Mouse (Mus musculus) left cerebral cortex, postnatal 10 days (tissue): ENCODE results near the gene Olfr193. TPM values are rescaled to one million over a fixed set of nuclear protein-coding genes. Genes with fewer than 3 reads are reported as not detected.
"Not testable (repeated sequence)": the region's sequence is repeated elsewhere in the genome, so short reads cannot be mapped to it uniquely, and the experiment has no call there.

Source experiments
- DNase-seq, 2 experiments: peaks; one replicate each; pipeline ENCODE4 v3.0.0; 2021 to 2022; ENCODE audit warnings: low spot score in 2 of 2, mixed read lengths in 1 of 2; ENCODE audit errors: extremely low spot score in 1 of 2
- intact Hi-C: fragments of 180-260 bp; cut with DNase I; formaldehyde crosslinking; loops from one replicate; pipeline ENCODE4 v1.15.1; 2025
- total RNA-seq, 2 experiments: library from RNA; stranded (reverse); gene quantifications; 2 replicates each; pipeline ENCODE4 v1.2.3; 2021

The Olfr193 gene
- total RNA-seq, result not detected

DNA sequence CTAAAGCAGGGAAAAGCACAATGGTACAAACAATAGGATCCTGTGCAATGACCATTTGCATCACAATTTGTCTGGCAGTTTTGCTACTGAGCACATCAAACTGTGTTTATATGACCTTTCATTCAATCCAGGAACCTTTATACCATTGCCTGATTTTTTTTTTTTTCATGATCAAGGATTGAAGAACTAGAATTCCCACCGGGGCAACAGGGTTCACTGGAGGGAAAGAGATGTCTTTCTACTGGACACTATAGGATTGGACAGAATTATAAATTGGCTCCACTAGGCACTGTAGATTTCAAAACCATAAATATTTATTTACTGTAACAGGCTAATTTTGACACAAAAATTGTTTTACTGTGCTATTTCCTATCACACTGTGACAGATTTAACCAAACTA lies at the start of gene Olfr193:
Gene Olfr193, minus strand, starts transcription at position 101 of the 400 bp plus-strand sequence.
- DNase-seq, result no peak
- intact Hi-C loops, result no loop called here

DNA sequence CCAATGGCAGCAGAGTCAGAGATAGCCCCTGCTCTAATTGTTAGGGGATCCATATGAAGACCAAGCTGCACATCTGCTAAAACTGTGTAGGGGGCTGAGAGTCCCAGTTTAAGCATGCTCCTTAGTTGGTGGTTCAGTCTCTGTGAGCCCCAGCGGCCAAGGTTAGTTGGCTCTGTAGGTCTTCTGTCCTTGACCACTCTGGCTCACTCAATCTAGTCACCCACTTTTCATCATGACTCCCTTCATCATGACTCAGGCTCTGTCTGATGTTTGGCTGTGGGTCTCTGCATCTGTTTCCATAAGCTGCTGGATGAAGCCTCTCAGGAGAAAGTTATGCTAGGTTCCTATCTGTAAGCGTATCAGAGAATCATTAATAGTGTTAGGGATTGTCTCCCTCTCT lies 40.3 kb upstream of the Olfr193 start:
- intact Hi-C loops, result no loop called here
- no peak for DNase-seq

DNA sequence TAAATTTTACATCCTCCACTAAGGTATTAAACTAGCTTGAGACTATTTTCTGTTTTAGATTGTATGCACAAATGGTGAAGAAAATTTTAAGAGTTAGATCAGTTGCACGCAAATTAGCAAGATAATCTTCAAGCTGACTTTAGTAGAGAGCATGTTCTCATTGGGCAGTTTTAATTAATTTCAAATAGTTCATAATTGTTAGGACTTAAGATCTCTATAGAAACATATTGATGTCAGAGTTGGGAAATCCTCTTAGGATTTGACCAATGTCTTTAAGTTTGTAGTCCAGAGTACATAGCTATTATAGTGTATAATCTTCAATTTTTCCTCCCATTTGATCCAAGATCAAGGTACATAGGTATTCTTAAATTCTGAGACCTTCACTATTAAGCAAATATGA lies 35.1 kb upstream of the Olfr193 start, which contains the start of gene Olfr195:
Gene Olfr195, plus strand, starts transcription at position 301 of the 400 bp plus-strand sequence.
- no peak for DNase-seq
- intact Hi-C loops, result no loop called here

DNA sequence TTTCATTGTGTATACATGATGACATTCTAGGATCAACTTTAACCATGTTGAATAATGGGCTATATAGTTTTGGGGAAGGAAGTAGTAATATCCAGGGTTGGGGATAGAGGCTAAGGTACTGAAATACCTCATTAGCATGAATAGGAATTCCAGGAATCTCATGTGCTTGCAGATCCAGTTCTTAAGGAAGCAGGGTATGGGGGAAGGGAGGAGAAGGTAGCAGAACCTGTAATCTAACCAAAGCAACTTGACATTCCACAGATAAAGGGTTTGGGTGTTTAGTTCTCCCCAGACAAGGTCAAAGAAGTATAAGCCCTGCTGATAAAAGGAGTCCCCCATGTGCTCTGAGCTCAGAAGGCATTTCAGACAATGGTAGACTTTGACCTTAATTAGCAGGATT lies 29.4 kb upstream of the Olfr193 start:
- intact Hi-C loops, result no loop called here
- no peak for DNase-seq

DNA sequence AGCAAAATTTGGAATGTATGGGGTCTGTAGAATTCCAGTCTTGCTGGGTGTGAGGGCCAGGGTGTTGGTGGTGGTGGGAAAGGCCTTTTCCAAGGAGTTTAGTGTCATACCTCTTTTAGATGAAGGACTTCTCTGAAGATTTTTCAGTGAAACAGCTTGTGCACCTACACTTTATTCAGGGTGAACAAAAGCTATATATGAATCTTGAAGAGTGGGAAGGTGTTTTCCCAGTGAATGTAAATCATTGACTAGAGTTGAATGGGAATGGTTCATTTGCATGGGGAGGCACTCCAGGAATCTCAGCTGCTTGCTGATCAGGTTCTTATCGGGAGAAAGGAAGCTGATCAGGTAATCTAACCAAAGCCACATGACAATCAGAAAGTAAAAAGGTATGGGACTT lies 19.1 kb upstream of the Olfr193 start:
- DNase-seq, result no peak
- intact Hi-C loops, result no loop called here

DNA sequence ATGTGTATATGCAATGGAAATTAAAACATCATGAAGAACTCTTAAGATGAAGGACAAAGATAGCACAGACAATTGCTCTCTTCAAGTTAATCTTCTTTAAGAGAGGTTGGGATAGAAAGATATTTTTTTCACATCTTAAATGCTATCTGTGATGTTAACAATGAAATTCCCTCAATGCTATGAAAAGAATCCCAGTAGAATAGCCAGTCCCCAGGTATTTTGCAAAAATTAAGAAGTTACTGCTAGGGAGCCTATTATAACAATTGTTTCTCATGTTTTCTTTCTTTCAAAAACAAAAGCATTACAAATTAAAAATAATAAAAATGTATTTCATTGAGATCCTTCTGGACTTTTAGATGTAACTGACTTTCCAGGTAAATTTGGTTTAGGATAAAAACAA lies 9.3 kb upstream of the Olfr193 start, which contains the start of gene Olfr194:
Gene Olfr194, minus strand, starts transcription at position 101 of the 400 bp plus-strand sequence.
- no peak for DNase-seq
- intact Hi-C loops, result no loop called here

DNA sequence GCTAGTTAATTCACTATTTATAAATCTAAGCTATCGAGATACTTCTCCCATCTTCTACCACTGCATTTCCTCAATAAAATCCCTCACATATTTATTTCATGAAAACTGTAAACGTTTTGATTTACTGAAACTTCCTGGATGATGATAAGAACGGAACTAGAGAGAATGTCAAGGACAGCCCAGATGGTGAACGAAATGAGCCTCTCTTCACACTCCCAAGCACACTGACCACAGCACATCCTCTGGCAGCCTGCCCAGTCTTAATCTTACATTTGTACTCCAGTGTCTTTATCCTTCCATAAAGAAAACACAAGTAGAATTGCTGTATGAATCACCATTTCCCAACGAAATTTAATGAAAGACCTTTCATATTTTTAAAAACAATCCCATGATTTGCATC lies 3.2 kb downstream of the Olfr193 start:
- intact Hi-C loops, DNase-seq: not testable (repeated sequence)

DNA sequence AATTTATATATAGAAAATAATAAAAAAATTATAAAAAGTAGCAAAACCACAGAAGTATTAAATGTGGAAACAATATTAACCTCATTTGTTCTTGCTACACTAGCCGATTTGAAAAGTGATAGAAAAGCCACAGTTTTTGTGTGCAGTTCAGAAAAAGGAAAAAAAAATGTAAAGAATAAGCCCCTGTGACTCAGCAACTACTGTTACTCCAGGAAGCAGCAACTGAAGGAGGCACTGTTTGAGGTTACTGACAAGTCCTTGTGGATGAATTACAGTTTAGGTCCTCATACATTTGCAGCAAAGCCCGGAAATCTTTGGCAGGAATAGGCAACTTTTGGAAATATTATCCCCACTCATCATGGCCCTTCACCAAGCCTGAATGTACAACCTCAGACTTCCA lies 6.4 kb downstream of the Olfr193 start:
- DNase-seq, result no peak
- intact Hi-C loops, result no loop called here

DNA sequence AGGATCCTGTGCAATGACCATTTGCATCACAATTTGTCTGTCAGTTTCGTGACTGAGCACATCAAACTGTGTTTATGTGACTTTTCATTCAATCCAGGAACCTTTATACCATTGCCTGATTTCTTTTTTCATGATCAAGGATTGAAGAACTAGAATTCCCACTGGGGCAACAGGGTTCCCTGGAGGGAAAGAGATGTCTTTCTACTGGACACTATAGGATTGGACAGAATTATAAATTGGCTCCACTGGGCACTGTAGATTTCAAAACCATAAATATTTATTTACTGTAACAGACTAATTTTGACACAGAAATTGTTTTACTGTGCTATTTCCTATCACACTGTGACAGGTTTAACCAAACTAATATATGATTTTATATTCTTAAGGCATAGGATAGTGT lies 22.0 kb downstream of the Olfr193 start, which contains the start of gene Olfr191:
Gene Olfr191, minus strand, starts transcription at position 101 of the 400 bp plus-strand sequence.
- DNase-seq, intact Hi-C loops: not testable (repeated sequence)

DNA sequence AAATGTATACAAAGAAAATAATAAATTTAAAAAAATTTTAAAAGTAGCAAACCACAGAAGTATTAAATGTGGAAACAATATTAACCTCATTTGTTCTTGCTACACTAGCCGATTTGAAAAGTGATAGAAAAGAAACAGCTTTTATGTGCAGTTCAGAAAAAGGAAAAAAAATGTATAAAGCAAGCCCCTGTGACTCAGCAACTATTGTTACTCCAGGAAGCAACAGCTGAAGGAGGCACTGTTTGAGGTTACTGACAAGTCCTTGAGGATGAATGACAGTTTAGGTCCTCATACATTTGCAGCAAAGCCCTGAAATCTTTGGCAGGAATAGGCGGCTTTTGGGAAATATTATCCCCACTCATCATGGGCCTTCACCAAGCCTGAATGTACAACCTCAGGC lies 30.6 kb downstream of the Olfr193 start:
- DNase-seq, intact Hi-C loops: not testable (repeated sequence)

DNA sequence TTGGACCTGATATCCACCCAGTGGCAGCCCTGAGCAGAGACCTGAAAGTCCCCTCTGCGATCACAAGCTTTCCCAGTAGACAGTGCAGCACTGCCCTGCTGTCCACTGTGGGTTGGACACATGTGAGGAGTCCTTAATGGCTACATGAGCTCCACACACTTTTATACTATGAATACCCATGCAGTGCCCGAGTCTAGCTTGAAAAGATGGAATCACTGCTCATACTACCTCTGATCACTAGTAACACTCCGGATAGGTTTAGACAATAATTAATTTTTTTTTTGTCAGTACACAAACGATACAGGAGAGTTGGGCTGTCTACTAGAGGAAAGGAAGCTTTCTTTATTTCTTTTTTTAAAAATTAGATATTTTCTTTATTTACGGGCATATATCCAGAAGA lies 33.8 kb downstream of the Olfr193 start, which contains the start of gene Olfr190:
Gene Olfr190, minus strand, starts transcription at position 101 of the 400 bp plus-strand sequence.
- intact Hi-C loops, result no loop called here
- no peak for DNase-seq

DNA sequence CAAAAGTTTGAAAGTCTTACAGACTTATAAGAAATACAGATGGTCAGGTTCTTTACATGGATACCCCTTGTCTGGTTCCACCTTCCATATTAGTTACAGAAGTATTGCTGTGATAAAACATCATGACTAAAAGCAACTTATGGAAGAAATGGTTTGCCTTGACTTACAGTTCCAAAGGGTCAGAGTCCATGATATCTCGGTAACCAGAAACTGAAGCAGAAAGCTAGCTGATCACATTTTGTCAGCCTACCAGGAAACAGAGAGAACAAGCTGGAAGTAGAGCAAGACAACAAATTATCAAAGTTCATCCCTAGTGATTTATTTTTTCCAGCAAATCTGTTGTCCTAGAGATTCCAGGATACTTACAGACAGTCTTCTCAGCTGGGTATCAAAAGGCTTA lies 38.2 kb downstream of the Olfr193 start:
- intact Hi-C loops, result no loop called here
- DNase-seq, result no peak

DNA sequence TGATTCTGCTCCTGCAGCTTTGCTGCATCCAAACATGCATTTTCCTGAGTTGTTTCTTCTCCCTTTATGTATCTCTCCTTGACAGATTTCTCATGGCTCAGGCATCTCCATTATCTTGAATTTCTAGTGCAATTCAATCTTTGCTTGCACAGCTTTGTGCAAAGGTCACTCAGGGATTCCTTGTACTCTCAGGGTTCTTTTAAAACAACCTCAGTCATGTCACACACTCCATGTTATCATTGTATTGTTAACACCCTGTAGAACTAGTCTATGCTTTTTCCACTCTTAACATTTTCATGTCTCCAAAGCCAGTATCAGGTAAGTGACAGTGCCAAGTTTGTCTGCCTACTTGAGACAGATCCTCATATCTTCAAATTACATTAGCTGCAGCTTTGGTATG lies 39.9 kb downstream of the Olfr193 start:
- no peak for DNase-seq
- intact Hi-C loops, result no loop called here

DNA sequence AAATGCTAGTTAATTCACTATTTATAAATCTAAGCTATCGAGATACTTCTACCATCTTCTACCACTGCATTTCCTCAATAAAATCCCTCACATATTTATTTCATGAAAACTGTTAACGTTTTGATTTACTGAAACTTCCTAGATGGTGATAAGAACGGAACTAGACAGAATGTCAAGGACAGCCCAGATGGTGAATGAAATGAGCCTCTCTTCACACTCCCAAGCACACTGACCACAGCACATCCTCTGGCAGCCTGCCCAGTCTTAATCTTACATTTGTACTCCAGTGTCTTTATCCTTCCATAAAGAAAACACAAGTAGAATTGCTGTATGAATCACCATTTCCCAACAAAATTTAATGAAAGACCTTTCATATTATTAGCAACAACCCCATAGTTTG lies 49.3 kb downstream of the Olfr193 start:
- intact Hi-C loops, DNase-seq: not testable (repeated sequence)

Other genes with a start within 250 kb of the Olfr193 start
- gene Olfr177, start 237.1 kb downstream of the Olfr193 start, total RNA-seq, result not detected
- not detected for gene Olfr178, start 219.8 kb downstream of the Olfr193 start, total RNA-seq
- gene Olfr181, start 183.1 kb downstream of the Olfr193 start, total RNA-seq, result not detected
- not detected for gene Olfr180, start 182.5 kb downstream of the Olfr193 start, total RNA-seq
- gene Olfr183, start 116.5 kb downstream of the Olfr193 start, total RNA-seq, result not detected
- not detected for gene Olfr186, start 81.6 kb downstream of the Olfr193 start, total RNA-seq
- gene Olfr187, start 72.1 kb downstream of the Olfr193 start, total RNA-seq, result not detected
- not detected for gene Olfr190, start 33.9 kb downstream of the Olfr193 start, total RNA-seq
- not detected for gene Olfr191, start 22.1 kb downstream of the Olfr193 start, total RNA-seq
- gene Olfr194, start 9.2 kb upstream of the Olfr193 start, total RNA-seq, result not detected
- gene Olfr195, start 35.2 kb upstream of the Olfr193 start, total RNA-seq, result not detected
- gene Olfr196, start 58.6 kb upstream of the Olfr193 start, total RNA-seq, result not detected
- not detected for gene Olfr198, start 91.7 kb upstream of the Olfr193 start, total RNA-seq
- gene Olfr199, start 107.9 kb upstream of the Olfr193 start, total RNA-seq, result not detected
- gene Olfr201, start 160.8 kb upstream of the Olfr193 start, total RNA-seq, result not detected
- not detected for gene Olfr202, start 174.9 kb upstream of the Olfr193 start, total RNA-seq
- gene Olfr203, start 187.0 kb upstream of the Olfr193 start, total RNA-seq, result not detected
- not detected for gene Olfr204, start 206.4 kb upstream of the Olfr193 start, total RNA-seq
- gene Olfr205, start 219.3 kb upstream of the Olfr193 start, total RNA-seq, result not detected
- not detected for gene Olfr206, start 237.4 kb upstream of the Olfr193 start, total RNA-seq